Mouse (Mus musculus): ENCODE measurements around the gene Galnt2. TPM values are rescaled to one million over a fixed set of nuclear protein-coding genes. Genes with fewer than 3 reads are reported as not detected.

Gene Galnt2
- polyA plus RNA-seq, 1 experiment, result 55.5 TPM

- H3K36me3 ChIP-seq (ENCODE audit: control insufficient read depth, insufficient read depth), result peaks cover 22% of the 10 kb centered on the region
- no peaks in the 10 kb centered on the region for H3K79me2 ChIP-seq (ENCODE audit: control insufficient read depth, insufficient read depth)
- TF ChIP-seq CTCF (IDR thresholded peaks at IDR 0.05; ENCODE audit: control insufficient read depth, insufficient read depth, insufficient read length), result peak; percentile 39
- no peak for TF ChIP-seq FOSL1 (IDR thresholded peaks at IDR 0.05; ENCODE audit: insufficient read depth, low read length, poor library complexity, severe bottlenecking)
- no peak for TF ChIP-seq MAX (IDR thresholded peaks at IDR 0.05)
- H3K27me3 ChIP-seq (ENCODE audit: control insufficient read depth, insufficient read depth, insufficient read length), result no peaks in the 10 kb centered on the region
- H3K4me3 ChIP-seq (ENCODE audit: insufficient read depth, poor library complexity, severe bottlenecking), result no peak overlapping the region
- H3K79me3 ChIP-seq (ENCODE audit: low read depth), result no peaks in the 10 kb centered on the region
- no peak overlapping the region for H3ac ChIP-seq (ENCODE audit: control insufficient read depth, insufficient read length, low read depth)
These were observed 115.8 kb downstream of the Galnt2 start for GRCm38 (mm10) chr8:124346852-124347523.

- H3K27me3 ChIP-seq (ENCODE audit: control insufficient read depth, insufficient read depth, insufficient read length), result no peaks in the 10 kb centered on the region
- no peaks in the 10 kb centered on the region for H3K79me2 ChIP-seq (ENCODE audit: control insufficient read depth, insufficient read depth)
- H3K36me3 ChIP-seq (ENCODE audit: control insufficient read depth, insufficient read depth), result peaks cover 15% of the 10 kb centered on the region
- TF ChIP-seq USF1 (IDR thresholded peaks at IDR 0.05; ENCODE audit: low read depth) (no peak), MAX (IDR thresholded peaks at IDR 0.05) (no peak), MYOD1 (IDR thresholded peaks at IDR 0.05; ENCODE audit: control insufficient read depth, insufficient read length, low read depth) (no peak), CTCF (IDR thresholded peaks at IDR 0.05; ENCODE audit: control insufficient read depth, insufficient read depth, insufficient read length) (no peak), MYOG (IDR thresholded peaks at IDR 0.05; ENCODE audit: control insufficient read depth, extremely low read depth, insufficient read length) (no peak), CEBPB (IDR thresholded peaks at IDR 0.05; ENCODE audit: low read depth) (no peak), FOSL1 (IDR thresholded peaks at IDR 0.05; ENCODE audit: insufficient read depth, low read length, poor library complexity, severe bottlenecking) (no peak)
- no peak overlapping the region for H3ac ChIP-seq (ENCODE audit: control insufficient read depth, insufficient read length, low read depth)
- no peaks in the 10 kb centered on the region for H3K79me3 ChIP-seq (ENCODE audit: low read depth)
- no peak overlapping the region for H3K4me3 ChIP-seq (ENCODE audit: insufficient read depth, poor library complexity, severe bottlenecking)
These were observed 116.9 kb downstream of the Galnt2 start for GRCm38 (mm10) chr8:124348087-124348486.

GRCm38 (mm10) chr8:124349663-124350062 is 118.5 kb downstream of the Galnt2 start:
- Histone ChIP-seq H3K79me3 (ENCODE audit: low read depth) (no peaks in the 10 kb centered on the region), H3K27me3 (ENCODE audit: control insufficient read depth, insufficient read depth, insufficient read length) (peaks cover 4% of the 10 kb centered on the region), H3ac (ENCODE audit: control insufficient read depth, insufficient read length, low read depth) (no peak overlapping the region), H3K4me3 (ENCODE audit: insufficient read depth, poor library complexity, severe bottlenecking) (no peak overlapping the region), H3K36me3 (ENCODE audit: control insufficient read depth, insufficient read depth) (peaks cover 4% of the 10 kb centered on the region), H3K79me2 (ENCODE audit: control insufficient read depth, insufficient read depth) (no peaks in the 10 kb centered on the region)
- TF ChIP-seq FOSL1 (IDR thresholded peaks at IDR 0.05; ENCODE audit: insufficient read depth, low read length, poor library complexity, severe bottlenecking) (no peak), CEBPB (IDR thresholded peaks at IDR 0.05; ENCODE audit: low read depth) (no peak), MYOG (IDR thresholded peaks at IDR 0.05; ENCODE audit: control insufficient read depth, extremely low read depth, insufficient read length) (no peak), CTCF (IDR thresholded peaks at IDR 0.05; ENCODE audit: control insufficient read depth, insufficient read depth, insufficient read length) (peak; percentile 30), MYOD1 (IDR thresholded peaks at IDR 0.05; ENCODE audit: control insufficient read depth, insufficient read length, low read depth) (no peak), USF1 (IDR thresholded peaks at IDR 0.05; ENCODE audit: low read depth) (no peak), MAX (IDR thresholded peaks at IDR 0.05) (no peak)

- Histone ChIP-seq H3K4me3 (ENCODE audit: insufficient read depth, poor library complexity, severe bottlenecking) (no peak overlapping the region), H3K27me3 (ENCODE audit: control insufficient read depth, insufficient read depth, insufficient read length) (peaks cover 7% of the 10 kb centered on the region), H3K79me2 (ENCODE audit: control insufficient read depth, insufficient read depth) (no peaks in the 10 kb centered on the region), H3ac (ENCODE audit: control insufficient read depth, insufficient read length, low read depth) (no peak overlapping the region), H3K36me3 (ENCODE audit: control insufficient read depth, insufficient read depth) (no peaks in the 10 kb centered on the region), H3K79me3 (ENCODE audit: low read depth) (no peaks in the 10 kb centered on the region)
- TF ChIP-seq CTCF (IDR thresholded peaks at IDR 0.05; ENCODE audit: control insufficient read depth, insufficient read depth, insufficient read length) (no peak), CEBPB (IDR thresholded peaks at IDR 0.05; ENCODE audit: low read depth) (no peak), FOSL1 (IDR thresholded peaks at IDR 0.05; ENCODE audit: insufficient read depth, low read length, poor library complexity, severe bottlenecking) (no peak)
These were observed 120.4 kb downstream of the Galnt2 start for GRCm38 (mm10) chr8:124351636-124352035.

GRCm38 (mm10) chr8:124360911-124361310 is 129.7 kb downstream of the Galnt2 start:
- TF ChIP-seq MYOG (IDR thresholded peaks at IDR 0.05; ENCODE audit: control insufficient read depth, extremely low read depth, insufficient read length) (no peak), CEBPB (IDR thresholded peaks at IDR 0.05; ENCODE audit: low read depth) (no peak), CTCF (IDR thresholded peaks at IDR 0.05; ENCODE audit: control insufficient read depth, insufficient read depth, insufficient read length) (no peak), USF1 (IDR thresholded peaks at IDR 0.05; ENCODE audit: low read depth) (no peak), MYOD1 (IDR thresholded peaks at IDR 0.05; ENCODE audit: control insufficient read depth, insufficient read length, low read depth) (no peak), FOSL1 (IDR thresholded peaks at IDR 0.05; ENCODE audit: insufficient read depth, low read length, poor library complexity, severe bottlenecking) (no peak), MAX (IDR thresholded peaks at IDR 0.05) (no peak)
- peaks cover 16% of the 10 kb centered on the region for H3K27me3 ChIP-seq (ENCODE audit: control insufficient read depth, insufficient read depth, insufficient read length)
- H3K36me3 ChIP-seq (ENCODE audit: control insufficient read depth, insufficient read depth), result no peaks in the 10 kb centered on the region
- no peak overlapping the region for H3K4me3 ChIP-seq (ENCODE audit: insufficient read depth, poor library complexity, severe bottlenecking)
- H3K79me2 ChIP-seq (ENCODE audit: control insufficient read depth, insufficient read depth), result no peaks in the 10 kb centered on the region
- H3K79me3 ChIP-seq (ENCODE audit: low read depth), result no peaks in the 10 kb centered on the region
- H3ac ChIP-seq (ENCODE audit: control insufficient read depth, insufficient read length, low read depth), result no peak overlapping the region

Data from C2C12 (cell line).